ENCODE assay signal across 23 mouse cellular contexts in genomic region chr2:163151016-163151415, GRCm38 (mm10). TPM values are rescaled to one million over a fixed set of nuclear protein-coding genes. Genes with fewer than 3 reads are reported as not detected.
DNase-seq lines count a peak whose midpoint lies in the region; ATAC-seq and TF ChIP-seq lines count a peak whose summit lies in the region.
"Had no signal": no experiment of that assay in that cellular context is flagged by ENCODE, and none has a peak within 500 bp of the region (broad histone marks: within the 10 kb centered on the region; RNA-seq: fewer than 3 reads in every experiment).

No protein-coding gene starts in this region.

- intact Hi-C loops in heart, postnatal 25 days (cut with DNase I) = no loop called here

- peak overlapping the region; percentile 2; the same call in 1 of the 2 replicates for H3K4me2 ChIP-seq in hindbrain, embryonic 15.5 days
- H3K4me2 ChIP-seq in hindbrain, embryonic 16.5 days (ENCODE audit: low read length) = no peak overlapping the region
- no peak overlapping the region; the same call in 1 of the 2 replicates for H3K4me2 ChIP-seq in midbrain, embryonic 16.5 days (ENCODE audit: low read length)
- H3K4me2 ChIP-seq: embryonic facial prominence, embryonic 12.5 days; liver, embryonic 13.5 days had no signal

- no peaks in the 10 kb centered on the region for H3K4me1 ChIP-seq in heart, embryonic 10.5 days
- peaks cover 20% of the 10 kb centered on the region for H3K4me1 ChIP-seq in hindbrain, embryonic 15.5 days (replicated peaks)
- H3K4me1 ChIP-seq in hindbrain, embryonic 16.5 days (ENCODE audit: control insufficient read depth, insufficient read depth, low read depth, low read length) = peaks cover 10% of the 10 kb centered on the region
- no peaks in the 10 kb centered on the region for H3K4me1 ChIP-seq in ES-E14 (ENCODE audit: control insufficient read depth in 2 of 2, insufficient read depth in 2 of 2, low read length in 2 of 2, poor library complexity in 1 of 2)
- H3K4me1 ChIP-seq in midbrain, embryonic 16.5 days (ENCODE audit: control insufficient read depth, insufficient read depth, low read length) = peaks cover 21% of the 10 kb centered on the region
- H3K4me1 ChIP-seq: embryonic facial prominence, embryonic 12.5 days; liver, embryonic 13.5 days had no signal

- H3K27me3 ChIP-seq in heart, embryonic 10.5 days (ENCODE audit: insufficient read depth, poor library complexity, severe bottlenecking) = peaks cover 6% of the 10 kb centered on the region; the same call in 1 of the 2 replicates
- H3K27me3 ChIP-seq in hindbrain, embryonic 15.5 days = no peaks in the 10 kb centered on the region
- no peaks in the 10 kb centered on the region for H3K27me3 ChIP-seq in hindbrain, embryonic 16.5 days (replicated peaks; ENCODE audit: control insufficient read depth, insufficient read depth, low read length)
- H3K27me3 ChIP-seq in midbrain, embryonic 16.5 days (ENCODE audit: control insufficient read depth, insufficient read depth, low read depth, low read length) = no peaks in the 10 kb centered on the region
- H3K27me3 ChIP-seq: embryonic facial prominence, embryonic 12.5 days; liver, embryonic 13.5 days had no signal

- H3K4me3 ChIP-seq in heart, embryonic 10.5 days = 0 out of 2 replicates have a peak overlapping the region, but pooled peaks have one; percentile 12
- no peak overlapping the region for H3K4me3 ChIP-seq in hindbrain, embryonic 15.5 days
- H3K4me3 ChIP-seq in hindbrain, embryonic 16.5 days (ENCODE audit: low read length) = no peak overlapping the region
- H3K4me3 ChIP-seq in ES-E14 (ENCODE audit: insufficient read depth in 1 of 2, low read depth in 1 of 2, low read length in 2 of 2, poor library complexity in 1 of 2, severe bottlenecking in 1 of 2) = 0 out of 4 replicates have a peak overlapping the region, but pooled peaks of 1 of the 2 experiments have one; percentile 18
- H3K4me3 ChIP-seq in midbrain, embryonic 16.5 days (ENCODE audit: low read depth, low read length) = no peak overlapping the region
- H3K4me3 ChIP-seq: embryonic facial prominence, embryonic 12.5 days; liver, embryonic 13.5 days had no signal

- ATAC-seq in hindbrain, embryonic 15.5 days (ENCODE audit: low FRiP score, low read depth) = peak; percentile 28; the same call in 1 of the 2 replicates
- no peak for ATAC-seq in hindbrain, embryonic 16.5 days
- peak; percentile 29; the same call in 1 of the 2 replicates for ATAC-seq in midbrain, embryonic 16.5 days
- ATAC-seq: CD4-positive, CD25-positive, alpha-beta regulatory T cell, adult 4 months; inflammation-experienced regulatory T-cells, adult 6 months had no signal

- H3K36me3 ChIP-seq in heart, embryonic 10.5 days = no peaks in the 10 kb centered on the region
- no peaks in the 10 kb centered on the region for H3K36me3 ChIP-seq in hindbrain, embryonic 15.5 days
- no peaks in the 10 kb centered on the region for H3K36me3 ChIP-seq in hindbrain, embryonic 16.5 days (ENCODE audit: control insufficient read depth, insufficient read depth, low read length)
- H3K36me3 ChIP-seq in ES-E14 (ENCODE audit: control insufficient read depth, insufficient read depth, low read length, poor library complexity, severe bottlenecking) = no peaks in the 10 kb centered on the region
- H3K36me3 ChIP-seq in midbrain, embryonic 16.5 days (ENCODE audit: control insufficient read depth, insufficient read depth, low read length) = no peaks in the 10 kb centered on the region
- H3K36me3 ChIP-seq: embryonic facial prominence, embryonic 12.5 days; liver, embryonic 13.5 days had no signal

- in situ Hi-C loops in ES-E14 (cut with MboI; ENCODE audit: low sequenced_read_pairs in 2 of 2, unreplicated experiment in 2 of 2) = no loop called here

- no peak overlapping the region for H3K27ac ChIP-seq in heart, embryonic 10.5 days
- H3K27ac ChIP-seq in hindbrain, embryonic 15.5 days (replicated peaks) = no peak overlapping the region
- H3K27ac ChIP-seq in hindbrain, embryonic 16.5 days (ENCODE audit: low read depth, low read length) = no peak overlapping the region
- no peak overlapping the region; the same call in 1 of the 2 replicates for H3K27ac ChIP-seq in ES-E14 (ENCODE audit: insufficient read depth, low read depth, low read length, poor library complexity, severe bottlenecking)
- H3K27ac ChIP-seq in midbrain, embryonic 16.5 days (ENCODE audit: low read length) = peak overlapping the region; percentile 13; the same call in 1 of the 2 replicates
- H3K27ac ChIP-seq: embryonic facial prominence, embryonic 12.5 days; kidney, postnatal 0 days; liver, embryonic 13.5 days had no signal

- WGBS in heart, embryonic 10.5 days = 74% methylated on average over 15 of the region's 15 CpGs
- 65% methylated on average over 15 of the region's 15 CpGs for WGBS in hindbrain, embryonic 15.5 days
- WGBS in hindbrain, embryonic 16.5 days = 70% methylated on average over 15 of the region's 15 CpGs
- WGBS in midbrain, embryonic 16.5 days = 67% methylated on average over 15 of the region's 15 CpGs

- no peak overlapping the region for H3K9ac ChIP-seq in hindbrain, embryonic 15.5 days
- H3K9ac ChIP-seq in hindbrain, embryonic 16.5 days (ENCODE audit: low read depth, low read length) = no peak overlapping the region
- peak overlapping the region; percentile 27; the same call in 1 of the 2 replicates for H3K9ac ChIP-seq in ES-E14 (ENCODE audit: insufficient read depth, low read depth, low read length, poor library complexity, severe bottlenecking)
- 0 out of 2 replicates have a peak overlapping the region, but pooled peaks have one; percentile 7 for H3K9ac ChIP-seq in midbrain, embryonic 16.5 days (ENCODE audit: low read depth, low read length)
- H3K9ac ChIP-seq: embryonic facial prominence, embryonic 12.5 days; liver, embryonic 13.5 days had no signal

- DNase-seq in heart, embryonic 10.5 days (ENCODE audit: low spot score) = no peak
- no peak for DNase-seq in heart, postnatal 25 days (ENCODE audit: low spot score)
- DNase-seq in ES-E14 (ENCODE audit: low read depth, low spot score) = no peak
- DNase-seq in cerebellum, adult 11 months = no peak
- no peak for DNase-seq in neural tube, embryonic 10.5 days (ENCODE audit: extremely low spot score, low spot score)
- DNase-seq: adrenal gland, postnatal 25 days; cerebellum, postnatal 10 days; gastrocnemius, postnatal 25 days; heart, postnatal 14 days; kidney, adult 2 months; layer of hippocampus, adult 9-11 months; liver, embryonic 13.5 days; lung, adult 2 months; lung, postnatal 14 days; thymus, postnatal 14 days had no signal

- no peaks in the 10 kb centered on the region; the same call in 1 of the 2 replicates for H3K9me3 ChIP-seq in heart, embryonic 10.5 days
- no peaks in the 10 kb centered on the region for H3K9me3 ChIP-seq in hindbrain, embryonic 15.5 days
- H3K9me3 ChIP-seq in hindbrain, embryonic 16.5 days (ENCODE audit: control insufficient read depth, low read length) = no peaks in the 10 kb centered on the region
- no peaks in the 10 kb centered on the region for H3K9me3 ChIP-seq in ES-E14 (ENCODE audit: control insufficient read depth, insufficient read depth, low read depth, low read length)
- H3K9me3 ChIP-seq in midbrain, embryonic 16.5 days (replicated peaks; ENCODE audit: control insufficient read depth, low read length, poor library complexity, severe bottlenecking) = no peaks in the 10 kb centered on the region
- H3K9me3 ChIP-seq: embryonic facial prominence, embryonic 12.5 days; liver, embryonic 13.5 days had no signal

TF ChIP-seq in ES-E14, 5 proteins besides CTCF, POLR2A, EP300 and RAD21:
- TF ChIP-seq ZNF384 (IDR thresholded peaks at IDR 0.05; ENCODE audit: low read depth, low read length) (no peak), HCFC1 (IDR thresholded peaks at IDR 0.05; ENCODE audit: borderline replicate concordance, insufficient read depth, low read length) (no peak), MAFK (IDR thresholded peaks at IDR 0.05; ENCODE audit: insufficient read depth, low read depth, low read length) (no peak), ZC3H11A (IDR thresholded peaks at IDR 0.05; ENCODE audit: borderline replicate concordance, low read depth, low read length) (no peak), CHD2 (IDR thresholded peaks at IDR 0.05; ENCODE audit: low read depth, low read length) (no peak)

RNA-seq across cellular contexts. Expression of gene Tox2, which starts 51.9 kb away (rescaled TPM):
- polyA plus RNA-seq in heart, embryonic 10.5 days (2016; fragmentation: Nextera tagmentation; extraction: Ambion mirVana) = 1.7 and 2.0 TPM in 2 replicates
- total RNA-seq in heart, postnatal 25 days (2021) = 1 to 10 TPM; 1.3 to 2.0 TPM
- polyA plus RNA-seq in hindbrain, embryonic 15.5 days (2015; fragmentation: Nextera tagmentation; extraction: Ambion mirVana) = 26.1 and 32.2 TPM in 2 replicates
- polyA plus RNA-seq in hindbrain, embryonic 16.5 days (2015; fragmentation: Nextera tagmentation; extraction: Ambion mirVana) = 23.0 and 33.7 TPM in 2 replicates
- 0.26 and 0.36 TPM in 2 replicates for total RNA-seq in ES-E14 (2012; rRNA removed)
- 54.5 and 55.3 TPM in 2 replicates for polyA plus RNA-seq in midbrain, embryonic 16.5 days (2015; fragmentation: Nextera tagmentation; extraction: Ambion mirVana)
- total RNA-seq: MEL had no signal

Comparison
In these comparisons a context has a peak if more than half of its experiments do, and no peak if none do; other contexts are left out.
1. H3K9ac ChIP-seq: peak in ES-E14 (single experiment) and midbrain, embryonic 16.5 days (single experiment); none in hindbrain, embryonic 15.5 days (single experiment) and hindbrain, embryonic 16.5 days (single experiment).